Mouse (Mus musculus): Measurements from ENCODE around the gene Prelid3b.

Prelid3b gene

GRCm38 (mm10) chr2:174463370-174463769 is 9.5 kb downstream of the Prelid3b start:
- DNase-seq (ENCODE audit: low spot score) = no peak

GRCm38 (mm10) chr2:174459365-174459764 is 13.5 kb downstream of the Prelid3b start:
- no peak for DNase-seq (ENCODE audit: low spot score)

GRCm38 (mm10) chr2:174453681-174454080 is 19.2 kb downstream of the Prelid3b start:
- DNase-seq (ENCODE audit: low spot score) = no peak

GRCm38 (mm10) chr2:174450353-174450752 is 22.5 kb downstream of the Prelid3b start, which contains the start of gene Tubb1:
Gene Tubb1, plus strand, starts transcription at chr2:174450695.
- DNase-seq (ENCODE audit: low spot score) = no peak

- DNase-seq (ENCODE audit: low spot score) = no peak
Measured at GRCm38 (mm10) chr2:174448405-174448804, 24.5 kb downstream of the Prelid3b start.

- no peak for DNase-seq (ENCODE audit: low spot score)
Measured at GRCm38 (mm10) chr2:174446905-174447304, 26.0 kb downstream of the Prelid3b start.

- no peak for DNase-seq (ENCODE audit: low spot score)
Measured at GRCm38 (mm10) chr2:174446492-174446891, 26.4 kb downstream of the Prelid3b start.

- no peak for DNase-seq (ENCODE audit: low spot score)
Measured at GRCm38 (mm10) chr2:174445018-174445417, 27.9 kb downstream of the Prelid3b start.

GRCm38 (mm10) chr2:174444359-174444758 is 28.5 kb downstream of the Prelid3b start:
- DNase-seq (ENCODE audit: low spot score) = no peak

- DNase-seq (ENCODE audit: low spot score) = no peak
Measured at GRCm38 (mm10) chr2:174443046-174443445, 29.8 kb downstream of the Prelid3b start.

- DNase-seq (ENCODE audit: low spot score) = no peak
Measured at GRCm38 (mm10) chr2:174442460-174442859, 30.4 kb downstream of the Prelid3b start.

GRCm38 (mm10) chr2:174441898-174442297 is 31.0 kb downstream of the Prelid3b start:
- no peak for DNase-seq (ENCODE audit: low spot score)

- DNase-seq (ENCODE audit: low spot score) = no peak
Measured at GRCm38 (mm10) chr2:174439961-174440360, 32.9 kb downstream of the Prelid3b start.

GRCm38 (mm10) chr2:174439450-174439838 is 33.4 kb downstream of the Prelid3b start:
- DNase-seq (ENCODE audit: low spot score) = no peak

- peak; percentile 75 for DNase-seq (ENCODE audit: low spot score)
Measured at GRCm38 (mm10) chr2:174438737-174439449, 34.0 kb downstream of the Prelid3b start, which contains the start of gene Ctsz. Gene Ctsz, minus strand, starts transcription at chr2:174439039.

GRCm38 (mm10) chr2:174438181-174438580 is 34.7 kb downstream of the Prelid3b start:
- no peak for DNase-seq (ENCODE audit: low spot score)

GRCm38 (mm10) chr2:174437697-174437982 is 35.2 kb downstream of the Prelid3b start:
- no peak for DNase-seq (ENCODE audit: low spot score)

GRCm38 (mm10) chr2:174436916-174437696 is 35.8 kb downstream of the Prelid3b start:
- DNase-seq (ENCODE audit: low spot score) = no peak

GRCm38 (mm10) chr2:174436076-174436701 is 36.7 kb downstream of the Prelid3b start:
- DNase-seq (ENCODE audit: low spot score) = no peak

GRCm38 (mm10) chr2:174434943-174435342 is 37.9 kb downstream of the Prelid3b start:
- no peak for DNase-seq (ENCODE audit: low spot score)

GRCm38 (mm10) chr2:174428996-174429591 is 43.8 kb downstream of the Prelid3b start:
- no peak for DNase-seq (ENCODE audit: low spot score)

- no peak for DNase-seq (ENCODE audit: low spot score)
Measured at GRCm38 (mm10) chr2:174428076-174428835, 44.6 kb downstream of the Prelid3b start.
